Mouse (Mus musculus) hindbrain, embryonic 15.5 days (tissue): Measurements from ENCODE around the gene Capn12. TPM values are rescaled to one million over a fixed set of nuclear protein-coding genes. Genes with fewer than 3 reads are reported as not detected.

Source experiments
- ATAC-seq: fragments of 200-750 bp; cut with Nextera tagmentation; 2 replicates; pipeline ENCODE4 v1.8.0; 2017; ENCODE audit warnings: low read depth, moderate number of reproducible peaks, moderate TSS enrichment; ENCODE audit not compliant: low FRiP score
- H3K27ac ChIP-seq: fragments of 300-500 bp; sonication (generic); replicated peaks from 2 replicates; pipeline ENCODE4 v1.5.1; 2015; ENCODE audit warnings: mild to moderate bottlenecking, inconsistent platforms
- H3K27me3 ChIP-seq: fragments of 300-500 bp; sonication (generic); 2 replicates; pipeline ENCODE4 v1.6.1; 2015; ENCODE audit warnings: control low read depth, inconsistent platforms
- H3K36me3 ChIP-seq: fragments of 300-500 bp; sonication (generic); 2 replicates; pipeline ENCODE4 v1.6.1; 2015; ENCODE audit warnings: control low read depth, inconsistent platforms
- H3K4me1 ChIP-seq: fragments of 300-500 bp; sonication (generic); replicated peaks from 2 replicates; pipeline ENCODE4 v1.6.1; 2015; ENCODE audit warnings: control low read depth, inconsistent platforms
- H3K4me2 ChIP-seq: fragments of 300-500 bp; sonication (generic); 2 replicates; pipeline ENCODE4 v1.6.1; 2015; ENCODE audit warnings: moderate library complexity, mild to moderate bottlenecking, inconsistent platforms
- H3K4me3 ChIP-seq: fragments of 300-500 bp; sonication (generic); 2 replicates; pipeline ENCODE4 v1.5.1; 2015; ENCODE audit warnings: mild to moderate bottlenecking, inconsistent platforms
- H3K9ac ChIP-seq: fragments of 300-500 bp; sonication (generic); 2 replicates; pipeline ENCODE4 v1.6.1; 2015; ENCODE audit warnings: inconsistent platforms
- H3K9me3 ChIP-seq: fragments of 300-500 bp; sonication (generic); 2 replicates; pipeline ENCODE4 v1.6.1; 2016; ENCODE audit warnings: control low read depth, inconsistent platforms
- WGBS: fragments of 180-500 bp; shearing (Covaris S2); methylation state at CpG from one replicate; pipeline ENCODE4 v1.1.7; 2015; 5-methylcytosine and 5-hydroxymethylcytosine counted together
- polyA plus RNA-seq: library from polyadenylated mRNA; unstranded; fragments of >200 nt; fragmentation: Nextera tagmentation; extraction: Ambion mirVana; gene quantifications from 2 replicates; pipeline ENCODE4 v1.2.1, GENCODE M21; 2015

Gene Capn12
- polyA plus RNA-seq, 1 experiment from 2014 or later = 0.58 TPM

DNA sequence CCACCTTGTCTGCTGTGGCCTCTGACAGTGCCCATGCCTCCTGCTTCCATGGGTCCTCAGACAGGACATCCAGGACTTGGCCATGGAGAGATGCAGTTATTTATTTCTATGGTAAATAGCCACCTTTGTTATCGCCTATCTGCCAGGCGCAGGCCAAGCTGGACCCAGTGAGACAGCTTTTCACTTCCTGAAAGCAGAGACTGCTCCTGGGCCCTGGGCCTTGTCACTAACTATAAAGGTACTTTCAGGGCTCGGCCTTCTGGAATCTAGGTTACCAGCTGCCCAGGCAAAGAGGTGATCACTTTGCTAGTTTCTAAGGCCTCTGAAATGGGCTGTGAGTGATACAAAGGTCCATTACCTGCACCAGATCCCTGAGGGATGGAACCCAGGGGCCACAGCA lies 43.6 kb downstream of the Capn12 start:
- H3K36me3 ChIP-seq = no peaks in the 10 kb centered on the region
- 0 out of 2 replicates have a peak overlapping the region, but pooled peaks have one; percentile 3 for H3K27ac ChIP-seq
- WGBS = 90% methylated on average over 3 of the region's 3 CpGs
- no peaks in the 10 kb centered on the region for H3K9me3 ChIP-seq
- peaks cover 50% of the 10 kb centered on the region for H3K4me1 ChIP-seq
- H3K9ac ChIP-seq = no peak overlapping the region
- H3K27me3 ChIP-seq = no peaks in the 10 kb centered on the region
- no peak overlapping the region for H3K4me2 ChIP-seq
- H3K4me3 ChIP-seq = no peak overlapping the region
- ATAC-seq = no peak

DNA sequence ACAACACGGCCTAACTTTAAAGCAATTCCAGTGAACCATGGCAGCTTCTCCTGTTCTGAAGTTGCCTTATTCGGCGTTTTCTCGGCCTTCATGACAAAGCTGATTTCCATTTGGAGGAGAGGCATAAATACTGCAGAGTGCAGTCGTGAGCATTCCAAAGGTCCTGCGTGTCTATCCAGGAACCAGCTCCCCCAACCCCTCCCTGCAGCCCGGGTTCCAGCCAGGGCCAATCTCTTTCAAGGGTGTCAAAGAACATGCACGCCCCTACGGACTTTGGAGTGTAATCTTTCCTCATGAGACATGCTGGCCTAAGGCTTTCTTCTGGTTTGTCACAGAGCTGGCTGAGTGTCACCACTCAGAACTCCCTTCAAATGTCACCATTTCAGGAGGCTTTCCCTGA lies 44.1 kb downstream of the Capn12 start:
- no peak overlapping the region for H3K4me2 ChIP-seq
- 48% methylated on average over 9 of the region's 9 CpGs for WGBS
- H3K27ac ChIP-seq = no peak overlapping the region
- no peaks in the 10 kb centered on the region for H3K36me3 ChIP-seq
- no peak overlapping the region for H3K9ac ChIP-seq
- ATAC-seq = no peak
- H3K4me3 ChIP-seq = no peak overlapping the region
- H3K27me3 ChIP-seq = no peaks in the 10 kb centered on the region
- H3K4me1 ChIP-seq = peaks cover 46% of the 10 kb centered on the region
- no peaks in the 10 kb centered on the region for H3K9me3 ChIP-seq

DNA sequence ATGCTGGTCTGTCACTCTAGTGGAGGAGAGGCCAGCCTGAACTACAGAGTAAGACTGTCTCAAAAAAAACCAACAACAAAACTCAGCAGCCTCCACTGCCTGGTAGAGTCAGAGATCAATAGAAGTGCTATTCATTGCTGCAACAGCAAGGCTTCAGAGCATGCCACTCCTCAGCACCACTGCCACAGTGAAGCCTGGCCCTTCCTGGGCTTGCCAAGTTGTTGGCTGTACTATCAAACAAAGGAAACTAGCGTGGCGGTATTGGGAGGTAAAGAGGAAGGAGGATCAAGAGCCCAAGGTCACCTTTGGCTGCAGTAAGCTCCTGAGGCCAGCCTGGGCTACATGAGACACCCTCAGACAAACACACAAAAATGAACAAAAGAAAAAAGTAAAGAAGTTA lies 45.0 kb downstream of the Capn12 start:
- 56% methylated on average over 2 of the region's 2 CpGs for WGBS
- Histone ChIP-seq H3K4me3 (no peak overlapping the region), H3K4me1 (peaks cover 44% of the 10 kb centered on the region), H3K9ac (no peak overlapping the region), H3K36me3 (no peaks in the 10 kb centered on the region), H3K27me3 (no peaks in the 10 kb centered on the region), H3K27ac (peak overlapping the region; percentile 28; the same call in 1 of the 2 replicates), H3K9me3 (no peaks in the 10 kb centered on the region), H3K4me2 (no peak overlapping the region)
- no peak for ATAC-seq

DNA sequence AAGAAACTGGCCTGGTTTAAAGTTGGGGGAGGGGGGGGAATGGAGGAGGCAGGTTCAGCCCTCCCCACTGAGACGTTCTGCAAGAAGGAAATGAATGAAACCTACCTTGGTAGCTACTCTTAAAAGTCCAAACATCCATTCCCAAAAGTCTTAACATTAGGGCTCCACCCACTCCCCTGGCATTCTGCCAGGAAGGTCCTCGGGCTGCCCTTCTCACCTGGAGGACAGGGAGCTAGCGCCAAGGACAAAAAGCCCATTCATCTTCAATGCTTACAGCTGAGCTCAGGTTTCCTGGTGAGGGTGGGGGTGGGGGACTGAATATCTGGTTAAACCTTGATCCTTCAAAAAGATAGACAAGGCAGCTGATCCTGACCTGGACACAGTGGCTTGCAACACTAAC lies 48.2 kb downstream of the Capn12 start:
- Histone ChIP-seq H3K27ac (no peak overlapping the region), H3K36me3 (no peaks in the 10 kb centered on the region), H3K4me3 (no peak overlapping the region), H3K9ac (no peak overlapping the region), H3K4me1 (peaks cover 19% of the 10 kb centered on the region), H3K4me2 (no peak overlapping the region), H3K27me3 (no peaks in the 10 kb centered on the region), H3K9me3 (no peaks in the 10 kb centered on the region)
- 59% methylated on average over 3 of the region's 3 CpGs for WGBS
- ATAC-seq = no peak

DNA sequence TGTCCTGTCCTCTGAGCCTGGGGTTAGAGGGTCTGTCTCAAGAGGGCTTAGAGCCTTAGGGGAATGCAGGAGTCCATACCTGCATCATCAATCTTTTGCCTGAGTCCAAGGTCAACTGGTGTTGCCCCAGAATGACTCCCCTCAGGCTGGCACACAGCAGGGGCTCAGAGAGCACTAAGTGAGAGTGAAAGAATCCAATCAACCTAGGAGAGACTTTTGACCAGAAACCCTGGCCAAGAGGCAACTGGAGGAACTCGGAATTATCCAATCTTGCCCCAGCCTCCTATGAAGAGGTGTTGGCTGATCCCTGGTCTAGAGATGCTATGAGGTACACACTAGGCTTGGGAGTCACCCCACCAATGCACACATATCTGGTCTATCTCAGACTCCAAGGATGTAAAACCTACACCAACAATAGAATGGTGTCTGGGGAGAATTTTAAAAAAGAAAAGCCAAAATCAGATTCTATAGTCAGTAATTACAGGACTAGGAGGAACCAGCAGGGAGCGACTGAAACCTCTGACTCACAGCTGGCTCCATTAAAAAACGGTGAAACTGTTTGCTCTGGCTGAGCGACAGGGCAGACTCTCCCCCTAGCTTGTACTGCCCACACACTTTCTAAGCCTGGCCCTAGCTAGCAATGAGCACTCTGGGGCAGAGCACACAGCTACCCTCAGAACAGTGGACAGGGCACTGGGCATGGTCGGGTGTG lies 49.3 kb downstream of the Capn12 start:
- Histone ChIP-seq H3K4me1 (peaks cover 8% of the 10 kb centered on the region), H3K4me3 (no peak overlapping the region), H3K27me3 (no peaks in the 10 kb centered on the region), H3K9ac (no peak overlapping the region), H3K36me3 (no peaks in the 10 kb centered on the region), H3K9me3 (no peaks in the 10 kb centered on the region), H3K4me2 (no peak overlapping the region), H3K27ac (no peak overlapping the region)
- 63% methylated on average over 5 of the region's 5 CpGs for WGBS
- no peak; the same call in 1 of the 2 replicates for ATAC-seq

DNA sequence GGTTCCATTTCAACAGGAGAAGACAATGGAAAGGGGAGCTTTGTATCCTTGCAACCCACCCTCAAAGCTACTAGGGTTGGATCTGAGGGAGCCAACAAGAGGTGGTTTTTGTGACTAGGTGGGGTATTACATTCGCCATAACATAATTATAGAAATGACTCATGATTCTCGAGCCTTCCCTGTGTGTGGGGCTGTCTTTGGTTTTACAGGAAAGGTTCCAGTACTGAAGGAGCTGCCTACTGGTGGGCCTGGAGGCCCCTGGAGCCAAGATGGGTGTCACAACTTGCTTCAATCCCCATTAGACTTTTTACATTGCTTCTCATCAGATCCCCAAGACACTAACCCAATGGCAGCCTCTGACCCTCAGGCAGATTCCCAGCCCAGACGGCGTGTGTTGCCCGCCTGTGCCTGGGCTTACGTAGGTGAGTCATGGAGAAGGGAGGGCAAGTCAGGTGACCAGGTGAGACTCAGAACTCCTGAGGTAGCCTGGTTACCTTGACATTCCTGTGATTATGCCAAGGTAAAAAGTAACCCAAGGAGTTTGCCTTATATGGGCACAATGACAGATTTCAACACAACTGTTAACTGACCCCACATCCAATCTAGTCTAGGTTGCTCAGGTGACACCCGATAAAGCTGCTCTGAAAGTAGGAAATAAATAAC lies 49.9 kb downstream of the Capn12 start:
- no peaks in the 10 kb centered on the region for H3K9me3 ChIP-seq
- H3K27me3 ChIP-seq = no peaks in the 10 kb centered on the region
- no peak overlapping the region for H3K27ac ChIP-seq
- no peak overlapping the region for H3K4me2 ChIP-seq
- no peak; the same call in 1 of the 2 replicates for ATAC-seq
- no peak overlapping the region for H3K4me3 ChIP-seq
- H3K9ac ChIP-seq = no peak overlapping the region
- 93% methylated on average over 7 of the region's 7 CpGs for WGBS
- peaks cover 6% of the 10 kb centered on the region for H3K4me1 ChIP-seq
- no peaks in the 10 kb centered on the region for H3K36me3 ChIP-seq

DNA sequence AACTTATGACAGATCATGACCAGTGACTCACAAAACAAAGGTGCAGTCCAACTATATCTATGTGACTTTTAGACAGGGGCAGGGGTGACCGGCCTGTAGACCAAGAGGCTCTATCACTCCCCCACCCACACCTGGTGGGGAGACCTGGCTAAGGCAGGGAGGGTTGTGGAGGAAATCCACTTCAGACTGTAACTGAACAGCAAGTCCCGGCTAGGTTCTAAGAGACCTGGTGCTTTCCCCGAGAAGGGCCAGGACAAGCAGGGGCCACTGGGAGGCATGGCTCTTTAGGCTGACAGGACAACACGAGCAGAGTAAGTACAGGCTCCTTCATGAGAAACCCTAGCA lies 50.4 kb downstream of the Capn12 start:
- Histone ChIP-seq H3K27ac (no peak overlapping the region), H3K36me3 (no peaks in the 10 kb centered on the region), H3K4me1 (peaks cover 6% of the 10 kb centered on the region), H3K4me3 (no peak overlapping the region), H3K9me3 (no peaks in the 10 kb centered on the region), H3K4me2 (no peak overlapping the region), H3K27me3 (no peaks in the 10 kb centered on the region), H3K9ac (no peak overlapping the region)
- WGBS = 91% methylated on average over 4 of the region's 4 CpGs
- no peak for ATAC-seq

DNA sequence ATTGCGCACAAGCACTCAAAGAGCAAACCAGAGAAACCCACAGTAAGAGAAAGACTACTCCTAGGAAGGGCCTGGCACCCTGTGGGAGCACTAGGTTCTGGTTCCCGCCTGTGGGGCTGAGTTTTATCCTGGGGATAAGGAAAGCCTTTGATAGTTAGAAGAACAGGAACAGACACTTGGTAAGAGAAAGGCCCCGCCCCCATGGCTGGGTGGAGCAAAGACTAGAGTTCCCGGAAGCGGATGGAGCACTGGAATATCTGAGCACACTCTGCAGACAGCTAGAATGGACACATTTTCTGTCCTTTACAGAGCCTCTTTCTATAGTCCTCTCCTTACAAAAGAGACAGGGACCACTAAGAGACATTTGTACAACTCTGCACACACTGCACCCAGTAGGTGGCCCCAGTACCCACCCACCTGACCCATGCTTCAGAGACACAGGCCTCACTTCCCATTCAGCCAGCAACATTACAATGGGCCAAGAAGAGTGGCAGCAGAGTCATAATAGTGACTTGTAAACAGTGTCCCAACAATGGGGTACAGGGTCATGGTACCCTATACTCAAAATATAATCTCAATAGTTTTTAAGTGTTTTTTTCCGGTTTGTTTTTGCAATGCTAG lies 51.3 kb downstream of the Capn12 start:
- Histone ChIP-seq H3K4me1 (peaks cover 6% of the 10 kb centered on the region; the same call in 1 of the 2 replicates), H3K27ac (no peak overlapping the region), H3K36me3 (no peaks in the 10 kb centered on the region), H3K9ac (no peak overlapping the region), H3K9me3 (no peaks in the 10 kb centered on the region), H3K27me3 (no peaks in the 10 kb centered on the region), H3K4me2 (no peak overlapping the region), H3K4me3 (no peak overlapping the region)
- WGBS = 90% methylated on average over 6 of the region's 6 CpGs
- no peak for ATAC-seq

DNA sequence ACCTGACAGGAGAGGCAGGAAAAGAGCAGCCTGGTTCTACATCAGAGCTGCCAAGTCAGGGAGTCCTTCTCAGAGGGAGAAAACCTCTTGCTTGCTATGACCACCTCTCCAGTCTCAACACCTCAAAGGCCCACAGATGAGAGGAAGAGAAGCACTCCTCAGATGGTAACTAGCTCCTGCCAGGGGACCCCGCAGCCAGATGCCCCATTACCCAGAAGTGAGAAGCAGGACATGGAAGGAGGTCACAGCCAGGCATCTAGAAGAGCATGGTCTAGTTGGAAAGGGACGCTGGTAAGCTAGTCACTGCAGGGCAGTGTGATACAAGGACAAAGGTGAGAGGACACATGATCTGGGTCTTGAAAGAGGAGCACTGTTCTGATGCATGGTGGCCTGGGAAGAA lies 52.6 kb downstream of the Capn12 start:
- no peaks in the 10 kb centered on the region for H3K36me3 ChIP-seq
- peaks cover 10% of the 10 kb centered on the region; the same call in 1 of the 2 replicates for H3K4me1 ChIP-seq
- no peaks in the 10 kb centered on the region for H3K27me3 ChIP-seq
- WGBS = 86% methylated on average over 2 of the region's 2 CpGs
- ATAC-seq = no peak
- no peak overlapping the region for H3K9ac ChIP-seq
- H3K9me3 ChIP-seq = no peaks in the 10 kb centered on the region
- H3K4me2 ChIP-seq = no peak overlapping the region
- H3K4me3 ChIP-seq = no peak overlapping the region
- no peak overlapping the region for H3K27ac ChIP-seq

DNA sequence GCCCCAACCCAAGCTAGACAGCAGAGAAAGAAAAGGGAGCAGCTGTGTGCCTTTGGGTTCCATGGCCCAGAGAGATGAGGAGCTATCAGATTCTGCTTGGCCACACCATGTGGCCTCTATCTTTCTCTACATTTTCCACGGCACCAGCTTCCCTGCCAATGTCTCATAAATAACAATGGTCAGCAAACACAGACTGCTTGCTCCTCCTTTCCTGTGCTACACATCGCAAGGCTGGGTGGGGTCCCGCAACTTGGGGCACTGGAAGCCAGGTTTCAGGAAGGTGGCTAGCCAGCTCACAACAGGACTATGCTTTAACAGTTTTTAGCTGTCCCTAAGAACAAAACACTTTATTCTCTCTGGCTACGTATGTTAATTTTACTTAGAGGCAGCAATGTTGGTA lies 55.6 kb downstream of the Capn12 start:
- H3K27ac ChIP-seq = 0 out of 2 replicates have a peak overlapping the region, but pooled peaks have one; percentile 8

DNA sequence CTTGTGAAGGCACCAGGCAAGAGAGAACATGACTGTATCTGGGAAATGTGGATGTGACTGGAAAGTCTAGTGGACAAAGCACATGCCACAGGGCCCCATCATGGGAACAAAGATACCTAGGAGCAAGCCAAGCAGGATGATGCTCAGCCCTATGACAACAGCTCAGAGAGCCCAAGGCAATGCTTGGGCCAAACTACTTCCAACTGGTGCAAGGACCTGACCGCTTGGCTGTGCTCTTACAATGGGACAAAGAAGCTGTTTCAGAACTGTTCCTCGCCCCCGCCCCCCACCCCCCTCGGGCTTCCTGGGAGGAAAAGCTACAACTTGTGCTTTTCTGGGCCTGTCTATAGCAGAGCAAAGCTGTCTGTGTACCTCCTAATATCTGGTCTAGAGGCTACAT lies 57.4 kb downstream of the Capn12 start:
- Histone ChIP-seq H3K27ac (0 out of 2 replicates have a peak overlapping the region, but pooled peaks have one; percentile 27), H3K9ac (no peak overlapping the region), H3K9me3 (no peaks in the 10 kb centered on the region), H3K4me3 (no peak overlapping the region), H3K36me3 (no peaks in the 10 kb centered on the region), H3K4me2 (no peak overlapping the region), H3K4me1 (peaks cover 14% of the 10 kb centered on the region), H3K27me3 (no peaks in the 10 kb centered on the region)
- 57% methylated on average over 4 of the region's 4 CpGs for WGBS
- ATAC-seq = 0 out of 2 replicates have a peak, but pooled peaks have one; percentile 46

More for the DNA sequence above, 55.6 kb downstream of the Capn12 start:
- no peak overlapping the region for H3K9ac ChIP-seq
- H3K27me3 ChIP-seq = no peaks in the 10 kb centered on the region
- H3K4me1 ChIP-seq = peaks cover 20% of the 10 kb centered on the region
- no peaks in the 10 kb centered on the region for H3K36me3 ChIP-seq
- 62% methylated on average over 4 of the region's 4 CpGs for WGBS
- no peak overlapping the region for H3K4me3 ChIP-seq
- H3K9me3 ChIP-seq = no peaks in the 10 kb centered on the region
- no peak overlapping the region for H3K4me2 ChIP-seq
- ATAC-seq = no peak

DNA sequence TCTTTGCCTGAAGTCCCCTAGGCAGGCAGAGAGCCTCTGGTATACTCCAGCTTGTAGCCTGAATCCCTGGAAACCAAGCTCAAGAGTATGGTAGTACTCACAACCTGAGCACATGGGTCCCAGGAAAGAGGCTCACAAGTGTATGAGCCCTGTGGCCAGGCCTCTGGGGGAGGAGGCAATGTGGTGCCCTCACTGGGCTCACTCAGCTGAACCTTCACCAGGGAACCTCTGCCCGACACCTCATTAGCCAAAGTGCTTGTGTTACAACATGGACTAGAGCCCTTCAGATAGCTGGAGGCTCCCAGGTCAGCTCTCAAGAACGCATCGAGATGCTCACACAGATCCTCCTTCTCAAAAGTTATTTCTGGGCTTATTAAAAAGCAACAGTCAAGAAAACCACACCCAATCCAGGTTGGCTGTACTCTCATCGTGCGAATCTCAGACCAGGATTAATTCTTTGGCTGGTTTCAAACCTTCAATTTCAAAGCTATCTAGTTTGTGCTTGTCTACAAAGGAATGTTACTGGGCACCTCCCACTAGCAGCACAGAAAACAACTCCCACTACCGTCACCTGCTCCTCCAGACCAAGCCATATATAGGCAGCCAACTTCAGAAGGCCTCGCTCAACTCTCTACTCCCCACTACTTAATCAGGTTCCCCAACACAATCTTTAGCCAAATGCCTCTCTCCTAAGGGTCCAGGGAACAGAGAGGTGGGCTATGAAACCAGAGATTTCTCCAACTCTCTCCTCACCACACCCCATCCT lies 58.4 kb downstream of the Capn12 start:
- Histone ChIP-seq H3K27ac (no peak overlapping the region), H3K4me2 (no peak overlapping the region)

More for the DNA sequence above, 58.4 kb downstream of the Capn12 start:
- Histone ChIP-seq H3K27me3 (no peaks in the 10 kb centered on the region), H3K4me1 (peaks cover 14% of the 10 kb centered on the region), H3K36me3 (no peaks in the 10 kb centered on the region), H3K9ac (no peak overlapping the region), H3K9me3 (no peaks in the 10 kb centered on the region), H3K4me3 (no peak overlapping the region)
- no peak for ATAC-seq
- 92% methylated on average over 7 of the region's 7 CpGs for WGBS
